Mouse (Mus musculus): ENCODE measurements around the gene Hadha.

- TF ChIP-seq NRF1 (IDR thresholded peaks at IDR 0.05; ENCODE audit: low read depth, low read length) = no peak
- TF ChIP-seq POLR2A (IDR thresholded peaks at IDR 0.05; ENCODE audit: low read depth, low read length) = no peak
- no peak for TF ChIP-seq ETS1 (conservative IDR thresholded peaks at IDR 0.05; ENCODE audit: low read depth, low read length)
- TF ChIP-seq CTCF (conservative IDR thresholded peaks at IDR 0.05 in 1 of 2, IDR thresholded peaks at IDR 0.05 in 1 of 2; ENCODE audit: low read depth in 2 of 2, low read length in 2 of 2) = no peak
- no peak for TF ChIP-seq E2F4 (IDR thresholded peaks at IDR 0.05; ENCODE audit: insufficient replicate concordance, low read depth, low read length)
- no peak for TF ChIP-seq MAFK (IDR thresholded peaks at IDR 0.05; ENCODE audit: insufficient replicate concordance, low read length)
- TF ChIP-seq MEF2A (IDR thresholded peaks at IDR 0.05; ENCODE audit: borderline replicate concordance, low read depth, low read length) = no peak
- TF ChIP-seq CHD2 (IDR thresholded peaks at IDR 0.05; ENCODE audit: low read length) = no peak
- no peak for TF ChIP-seq SIN3A (IDR thresholded peaks at IDR 0.05; ENCODE audit: low read length)
- TF ChIP-seq ZNF384 (IDR thresholded peaks at IDR 0.05; ENCODE audit: low read depth, low read length) = no peak
- TF ChIP-seq RAD21 (IDR thresholded peaks at IDR 0.05; ENCODE audit: low read depth, low read length) = no peak
- no peak for TF ChIP-seq IRF4 (IDR thresholded peaks at IDR 0.05; ENCODE audit: low read depth, low read length)
- no peak for TF ChIP-seq ZC3H11A (IDR thresholded peaks at IDR 0.05; ENCODE audit: low read depth, low read length)
- TF ChIP-seq SMC3 (IDR thresholded peaks at IDR 0.05; ENCODE audit: low read depth, low read length) = no peak
Observed at GRCm38 (mm10) chr5:30115718-30116117, 39.2 kb downstream of the Hadha start.

Measured in CH12.LX (cell line).